Mouse (Mus musculus): ENCODE results near the gene Srsf11. TPM values are rescaled to one million over a fixed set of nuclear protein-coding genes. Genes with fewer than 3 reads are reported as not detected.

Gene Srsf11
- polyA plus RNA-seq (2014; fragmentation: Nextera tagmentation; extraction: Ambion mirVana), result 276 and 295 TPM in 2 replicates

GRCm38 (mm10) chr3:158036329-158036988, at the start of gene Srsf11, which contains the start of gene Lrrc40:
Gene Srsf11 (minus strand): TSS chr3:158036639.
Gene Lrrc40 (plus strand): TSS chr3:158036662.
- Histone ChIP-seq H3K4me2 (ENCODE audit: low read length) (peak within 1 kb of the TSS; percentile 93), H3K27ac (ENCODE audit: low read depth) (peak within 1 kb of the TSS; percentile 90), H3K27me3 (replicated peaks; ENCODE audit: control insufficient read depth, insufficient read depth, low read length) (no peaks in the 10 kb centered on the region), H3K4me1 (replicated peaks; ENCODE audit: control insufficient read depth, insufficient read depth, low read length) (peaks cover 25% of the 10 kb centered on the region), H3K4me3 (ENCODE audit: low read depth, low read length) (peak within 1 kb of the TSS; percentile 97), H3K9me3 (ENCODE audit: control insufficient read depth, low read length) (no peaks in the 10 kb centered on the region), H3K9ac (ENCODE audit: low read length) (peak within 1 kb of the TSS; percentile 95), H3K36me3 (ENCODE audit: control insufficient read depth, insufficient read depth, low read length) (no peaks in the 10 kb centered on the region)
- ATAC-seq (replicated peaks; ENCODE audit: low FRiP score, low TSS enrichment, low read depth) (peak; percentile 95), DNase-seq (ENCODE audit: low spot score) (peak; percentile 98)
- WGBS, result 1% methylated on average over 55 of the region's 55 CpGs

- H3K27ac ChIP-seq (ENCODE audit: low read depth), result no peak overlapping the region
- H3K4me3 ChIP-seq (ENCODE audit: low read depth, low read length), result no peak overlapping the region
- 78% methylated on average over 5 of the region's 5 CpGs for WGBS
- H3K9me3 ChIP-seq (ENCODE audit: control insufficient read depth, low read length), result no peaks in the 10 kb centered on the region
- ATAC-seq (replicated peaks; ENCODE audit: low FRiP score, low TSS enrichment, low read depth) (no peak), DNase-seq (ENCODE audit: low spot score) (no peak)
- no peaks in the 10 kb centered on the region for H3K4me1 ChIP-seq (replicated peaks; ENCODE audit: control insufficient read depth, insufficient read depth, low read length)
- no peaks in the 10 kb centered on the region for H3K36me3 ChIP-seq (ENCODE audit: control insufficient read depth, insufficient read depth, low read length)
- H3K4me2 ChIP-seq (ENCODE audit: low read length), result no peak overlapping the region
- H3K27me3 ChIP-seq (replicated peaks; ENCODE audit: control insufficient read depth, insufficient read depth, low read length), result no peaks in the 10 kb centered on the region
- no peak overlapping the region for H3K9ac ChIP-seq (ENCODE audit: low read length)
Measured at GRCm38 (mm10) chr3:158077828-158078227, 41.4 kb upstream of the Srsf11 start.

- ATAC-seq (replicated peaks; ENCODE audit: low FRiP score, low TSS enrichment, low read depth), result no peak
- DNase-seq (ENCODE audit: low spot score), result no peak
- WGBS, result 39% methylated on average over 1 of the region's 1 CpGs
- Histone ChIP-seq H3K9ac (ENCODE audit: low read length) (no peak overlapping the region), H3K9me3 (ENCODE audit: control insufficient read depth, low read length) (no peaks in the 10 kb centered on the region), H3K27ac (ENCODE audit: low read depth) (no peak overlapping the region), H3K4me1 (replicated peaks; ENCODE audit: control insufficient read depth, insufficient read depth, low read length) (no peaks in the 10 kb centered on the region), H3K27me3 (replicated peaks; ENCODE audit: control insufficient read depth, insufficient read depth, low read length) (no peaks in the 10 kb centered on the region), H3K4me3 (ENCODE audit: low read depth, low read length) (no peak overlapping the region), H3K4me2 (ENCODE audit: low read length) (no peak overlapping the region), H3K36me3 (ENCODE audit: control insufficient read depth, insufficient read depth, low read length) (no peaks in the 10 kb centered on the region)
Measured at GRCm38 (mm10) chr3:158077380-158077772, 40.9 kb upstream of the Srsf11 start.

GRCm38 (mm10) chr3:158076685-158077379, 40.4 kb upstream of the Srsf11 start:
- DNase-seq (ENCODE audit: low spot score), result no peak
- no peak overlapping the region for H3K9ac ChIP-seq (ENCODE audit: low read length)
- H3K27me3 ChIP-seq (replicated peaks; ENCODE audit: control insufficient read depth, insufficient read depth, low read length), result no peaks in the 10 kb centered on the region
- no peaks in the 10 kb centered on the region for H3K9me3 ChIP-seq (ENCODE audit: control insufficient read depth, low read length)
- no peaks in the 10 kb centered on the region for H3K36me3 ChIP-seq (ENCODE audit: control insufficient read depth, insufficient read depth, low read length)
- no peak for ATAC-seq (replicated peaks; ENCODE audit: low FRiP score, low TSS enrichment, low read depth)
- 47% methylated on average over 4 of the region's 4 CpGs for WGBS
- no peak overlapping the region for H3K27ac ChIP-seq (ENCODE audit: low read depth)
- H3K4me1 ChIP-seq (replicated peaks; ENCODE audit: control insufficient read depth, insufficient read depth, low read length), result no peaks in the 10 kb centered on the region
- no peak overlapping the region for H3K4me3 ChIP-seq (ENCODE audit: low read depth, low read length)
- H3K4me2 ChIP-seq (ENCODE audit: low read length), result no peak overlapping the region

- Histone ChIP-seq H3K9ac (ENCODE audit: low read length) (no peak overlapping the region), H3K4me1 (replicated peaks; ENCODE audit: control insufficient read depth, insufficient read depth, low read length) (no peaks in the 10 kb centered on the region), H3K36me3 (ENCODE audit: control insufficient read depth, insufficient read depth, low read length) (no peaks in the 10 kb centered on the region; the same call in 1 of the 2 replicates), H3K4me2 (ENCODE audit: low read length) (no peak overlapping the region), H3K27me3 (replicated peaks; ENCODE audit: control insufficient read depth, insufficient read depth, low read length) (no peaks in the 10 kb centered on the region), H3K9me3 (ENCODE audit: control insufficient read depth, low read length) (no peaks in the 10 kb centered on the region), H3K27ac (ENCODE audit: low read depth) (no peak overlapping the region), H3K4me3 (ENCODE audit: low read depth, low read length) (no peak overlapping the region)
- DNase-seq (ENCODE audit: low spot score) (no peak), ATAC-seq (replicated peaks; ENCODE audit: low FRiP score, low TSS enrichment, low read depth) (no peak)
- 68% methylated on average over 2 of the region's 2 CpGs for WGBS
Measured at GRCm38 (mm10) chr3:158075004-158075403, 38.6 kb upstream of the Srsf11 start.

- no peaks in the 10 kb centered on the region for H3K9me3 ChIP-seq (ENCODE audit: control insufficient read depth, low read length)
- no peak overlapping the region for H3K27ac ChIP-seq (ENCODE audit: low read depth)
- DNase-seq (ENCODE audit: low spot score) (no peak), ATAC-seq (replicated peaks; ENCODE audit: low FRiP score, low TSS enrichment, low read depth) (no peak)
- 40% methylated on average over 9 of the region's 9 CpGs for WGBS
- no peaks in the 10 kb centered on the region for H3K4me1 ChIP-seq (replicated peaks; ENCODE audit: control insufficient read depth, insufficient read depth, low read length)
- H3K36me3 ChIP-seq (ENCODE audit: control insufficient read depth, insufficient read depth, low read length), result peaks cover 22% of the 10 kb centered on the region
- H3K9ac ChIP-seq (ENCODE audit: low read length), result no peak overlapping the region
- H3K4me3 ChIP-seq (ENCODE audit: low read depth, low read length), result no peak overlapping the region
- no peaks in the 10 kb centered on the region for H3K27me3 ChIP-seq (replicated peaks; ENCODE audit: control insufficient read depth, insufficient read depth, low read length)
- H3K4me2 ChIP-seq (ENCODE audit: low read length), result no peak overlapping the region
Measured at GRCm38 (mm10) chr3:158068613-158069263, 32.3 kb upstream of the Srsf11 start.

- Histone ChIP-seq H3K4me3 (ENCODE audit: low read depth, low read length) (no peak overlapping the region), H3K36me3 (ENCODE audit: control insufficient read depth, insufficient read depth, low read length) (peaks cover 27% of the 10 kb centered on the region), H3K9me3 (ENCODE audit: control insufficient read depth, low read length) (no peaks in the 10 kb centered on the region), H3K27me3 (replicated peaks; ENCODE audit: control insufficient read depth, insufficient read depth, low read length) (no peaks in the 10 kb centered on the region), H3K4me1 (replicated peaks; ENCODE audit: control insufficient read depth, insufficient read depth, low read length) (no peaks in the 10 kb centered on the region), H3K27ac (ENCODE audit: low read depth) (no peak overlapping the region), H3K9ac (ENCODE audit: low read length) (no peak overlapping the region), H3K4me2 (ENCODE audit: low read length) (no peak overlapping the region)
- DNase-seq (ENCODE audit: low spot score) (no peak), ATAC-seq (replicated peaks; ENCODE audit: low FRiP score, low TSS enrichment, low read depth) (no peak)
- 54% methylated on average over 7 of the region's 7 CpGs for WGBS
Measured at GRCm38 (mm10) chr3:158067916-158068315, 31.5 kb upstream of the Srsf11 start.

GRCm38 (mm10) chr3:158065256-158065655, 28.8 kb upstream of the Srsf11 start:
- ATAC-seq (replicated peaks; ENCODE audit: low FRiP score, low TSS enrichment, low read depth) (no peak), DNase-seq (ENCODE audit: low spot score) (no peak)
- H3K9ac ChIP-seq (ENCODE audit: low read length), result no peak overlapping the region
- no peaks in the 10 kb centered on the region for H3K4me1 ChIP-seq (replicated peaks; ENCODE audit: control insufficient read depth, insufficient read depth, low read length)
- H3K4me2 ChIP-seq (ENCODE audit: low read length), result no peak overlapping the region
- H3K36me3 ChIP-seq (ENCODE audit: control insufficient read depth, insufficient read depth, low read length), result peaks cover 32% of the 10 kb centered on the region
- H3K9me3 ChIP-seq (ENCODE audit: control insufficient read depth, low read length), result no peaks in the 10 kb centered on the region
- H3K27me3 ChIP-seq (replicated peaks; ENCODE audit: control insufficient read depth, insufficient read depth, low read length), result no peaks in the 10 kb centered on the region
- H3K27ac ChIP-seq (ENCODE audit: low read depth), result no peak overlapping the region
- no peak overlapping the region for H3K4me3 ChIP-seq (ENCODE audit: low read depth, low read length)
- 92% methylated on average over 2 of the region's 2 CpGs for WGBS

All from intestine, embryonic 14.5 days (tissue).